Mouse (Mus musculus): Measurements from ENCODE around the gene Naa15.

DNA sequence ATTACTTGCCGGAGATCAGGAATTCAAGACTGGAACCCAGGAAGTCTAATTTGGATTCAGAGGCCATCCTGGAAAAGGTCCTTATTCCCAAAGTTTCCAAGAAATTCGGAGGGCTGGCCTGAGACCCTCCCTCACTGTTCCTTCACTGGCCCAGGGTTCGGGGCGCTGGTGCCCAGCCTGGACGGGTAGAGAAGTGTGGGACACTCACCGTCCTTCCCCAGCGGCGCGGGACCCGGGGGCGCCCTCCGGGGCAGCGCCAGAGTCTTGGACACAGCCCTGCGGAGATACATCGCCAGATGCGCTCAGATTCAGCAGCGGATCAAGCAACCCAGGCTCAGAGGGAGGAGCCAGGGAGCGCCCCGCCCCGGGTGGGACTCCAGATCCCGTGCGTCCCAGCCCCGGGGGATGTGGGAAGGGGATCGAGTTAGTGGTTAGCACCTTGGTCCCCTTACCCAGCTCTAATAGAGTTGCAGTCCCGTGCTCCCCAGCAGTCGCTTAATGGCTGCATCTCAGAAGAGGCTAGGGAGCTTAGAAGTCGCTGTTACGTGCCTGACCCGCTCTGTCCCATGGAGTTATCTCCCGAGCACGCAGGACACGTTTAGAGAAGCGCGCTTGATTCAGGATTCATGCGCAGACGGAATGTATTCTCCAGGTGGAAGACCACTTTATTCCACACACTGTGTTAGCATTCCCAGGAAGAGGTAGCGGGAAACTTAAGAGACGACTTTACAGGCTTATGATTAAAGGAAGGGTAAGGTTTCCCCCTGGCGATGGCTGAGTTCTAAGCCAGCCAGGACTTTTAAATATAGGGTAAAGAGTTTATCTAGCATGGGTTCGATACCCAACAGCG, 18.5 kb upstream of the Naa15 start, which contains the start of gene Mgarp:
- TF ChIP-seq UBTF (IDR thresholded peaks at IDR 0.05; ENCODE audit: low read depth, low read length) = no peak
- no peak for TF ChIP-seq SMC3 (IDR thresholded peaks at IDR 0.05; ENCODE audit: low read depth, low read length)
- TF ChIP-seq NRF1 (IDR thresholded peaks at IDR 0.05; ENCODE audit: low read depth, low read length) = no peak
- no peak for TF ChIP-seq MEF2A (IDR thresholded peaks at IDR 0.05; ENCODE audit: borderline replicate concordance, low read depth, low read length)
- no peak for TF ChIP-seq MAFK (IDR thresholded peaks at IDR 0.05; ENCODE audit: insufficient replicate concordance, low read length)
- no peak for TF ChIP-seq CTCF (conservative IDR thresholded peaks at IDR 0.05 in 1 of 2, IDR thresholded peaks at IDR 0.05 in 1 of 2; ENCODE audit: low read depth in 2 of 2, low read length in 2 of 2)
- TF ChIP-seq ZC3H11A (IDR thresholded peaks at IDR 0.05; ENCODE audit: low read depth, low read length) = no peak
- TF ChIP-seq TCF12 (IDR thresholded peaks at IDR 0.05; ENCODE audit: low read depth, low read length) = no peak
- TF ChIP-seq ZNF384 (IDR thresholded peaks at IDR 0.05; ENCODE audit: low read depth, low read length) = no peak
- no peak for TF ChIP-seq EP300 (IDR thresholded peaks at IDR 0.05; ENCODE audit: low read length)
- no peak for TF ChIP-seq POLR2A (IDR thresholded peaks at IDR 0.05; ENCODE audit: low read depth, low read length)

Data from CH12.LX (cell line).